Mouse (Mus musculus) embryonic facial prominence, embryonic 10.5 days (tissue): ENCODE data around the gene Gdf5. TPM values are rescaled to one million over a fixed set of nuclear protein-coding genes. Genes with fewer than 3 reads are reported as not detected.
"Not testable (repeated sequence)": the region's sequence is repeated elsewhere in the genome, so short reads cannot be mapped to it uniquely, and the experiment has no call there.

Experiments used
- DNase-seq: peaks from one replicate; pipeline ENCODE4 v3.0.0-alpha.2; 2017; ENCODE audit warnings: low spot score
- H3K27ac ChIP-seq: fragments of 300-500 bp; sonication (generic); replicated peaks from 2 replicates; pipeline ENCODE4 v1.5.1; 2016; ENCODE audit warnings: mild to moderate bottlenecking
- H3K27me3 ChIP-seq: fragments of 300-500 bp; sonication (generic); replicated peaks from 2 replicates; pipeline ENCODE4 v1.6.1; 2016; ENCODE audit warnings: low read depth, mild to moderate bottlenecking; ENCODE audit not compliant: poor library complexity, severe bottlenecking
- H3K36me3 ChIP-seq: fragments of 300-500 bp; sonication (generic); replicated peaks from 2 replicates; pipeline ENCODE4 v1.6.1; 2016; ENCODE audit warnings: mild to moderate bottlenecking, moderate library complexity
- H3K4me1 ChIP-seq: fragments of 300-500 bp; sonication (generic); 2 replicates; pipeline ENCODE4 v1.6.1; 2016
- H3K4me3 ChIP-seq: fragments of 300-500 bp; sonication (generic); 2 replicates; pipeline ENCODE4 v1.5.1; 2016; ENCODE audit warnings: mild to moderate bottlenecking, moderate library complexity
- H3K9me3 ChIP-seq: fragments of 300-500 bp; sonication (generic); 2 replicates; pipeline ENCODE4 v1.6.1; 2016; ENCODE audit warnings: mild to moderate bottlenecking
- WGBS: fragments of 180-500 bp; shearing (Covaris S2); methylation state at CpG from one replicate; pipeline ENCODE4 v1.1.7; 2016; 5-methylcytosine and 5-hydroxymethylcytosine counted together
- polyA plus RNA-seq: library from polyadenylated mRNA; unstranded; fragments of >200 nt; fragmentation: Nextera tagmentation; extraction: Ambion mirVana; gene quantifications from 2 replicates; pipeline ENCODE4 v1.2.1, GENCODE M21; 2016

The Gdf5 gene
- polyA plus RNA-seq, 1 experiment from 2014 or later, result 0.91 TPM

- Histone ChIP-seq H3K4me1 (peaks cover 37% of the 10 kb centered on the region), H3K27me3 (peaks cover 12% of the 10 kb centered on the region), H3K27ac (peak overlapping the region; percentile 24; the same call in 1 of the 2 replicates), H3K36me3 (no peaks in the 10 kb centered on the region), H3K9me3 (no peaks in the 10 kb centered on the region), H3K4me3 (no peak overlapping the region)
- WGBS, result 80% methylated on average over 7 of the region's 7 CpGs
- no peak for DNase-seq
Measured at GRCm38 (mm10) chr2:155939897-155940529, 5.2 kb downstream of the Gdf5 start.

GRCm38 (mm10) chr2:155929531-155930442 lies 15.4 kb downstream of the Gdf5 start, which contains the start of gene Uqcc1:
Gene Uqcc1, minus strand, starts transcription at chr2:155930310.
- H3K4me1 ChIP-seq, result peaks cover 18% of the 10 kb centered on the region
- no peaks in the 10 kb centered on the region for H3K27me3 ChIP-seq
- H3K27ac ChIP-seq, result peak within 1 kb of the TSS; percentile 92
- under 1% methylated on average over 38 of the region's 38 CpGs for WGBS
- no peaks in the 10 kb centered on the region for H3K9me3 ChIP-seq
- H3K36me3 ChIP-seq, result peaks cover 10% of the 10 kb centered on the region
- H3K4me3 ChIP-seq, result peak within 1 kb of the TSS; percentile 87
- DNase-seq, result peak; percentile 92

- Histone ChIP-seq H3K36me3 (peaks cover 20% of the 10 kb centered on the region), H3K4me3 (peak overlapping the region; percentile 87), H3K4me1 (peaks cover 18% of the 10 kb centered on the region), H3K9me3 (no peaks in the 10 kb centered on the region), H3K27ac (peak overlapping the region; percentile 92), H3K27me3 (no peaks in the 10 kb centered on the region)
- DNase-seq, result no peak
- 78% methylated on average over 7 of the region's 7 CpGs for WGBS
Measured at GRCm38 (mm10) chr2:155928711-155929345, 16.3 kb downstream of the Gdf5 start.

- H3K9me3 ChIP-seq, H3K27me3 ChIP-seq, H3K4me3 ChIP-seq, H3K27ac ChIP-seq, DNase-seq: not testable (repeated sequence)
- WGBS, result 95% methylated on average over 6 of the region's 6 CpGs
- peaks cover 12% of the 10 kb centered on the region for H3K4me1 ChIP-seq
- H3K36me3 ChIP-seq, result peaks cover 40% of the 10 kb centered on the region
Measured at GRCm38 (mm10) chr2:155925213-155925612, 20.0 kb downstream of the Gdf5 start.

- Histone ChIP-seq H3K27me3 (no peaks in the 10 kb centered on the region), H3K4me3 (no peak overlapping the region), H3K4me1 (no peaks in the 10 kb centered on the region), H3K9me3 (no peaks in the 10 kb centered on the region), H3K36me3 (peaks cover 56% of the 10 kb centered on the region), H3K27ac (no peak overlapping the region)
- no peak for DNase-seq
- WGBS, result 96% methylated on average over 7 of the region's 7 CpGs
Measured at GRCm38 (mm10) chr2:155923143-155923542, 22.0 kb downstream of the Gdf5 start.

- DNase-seq, result no peak
- peaks cover 80% of the 10 kb centered on the region for H3K36me3 ChIP-seq
- no peak overlapping the region for H3K27ac ChIP-seq
- 91% methylated on average over 6 of the region's 6 CpGs for WGBS
- no peak overlapping the region for H3K4me3 ChIP-seq
- no peaks in the 10 kb centered on the region for H3K27me3 ChIP-seq
- no peaks in the 10 kb centered on the region for H3K9me3 ChIP-seq
- no peaks in the 10 kb centered on the region for H3K4me1 ChIP-seq
Measured at GRCm38 (mm10) chr2:155914684-155915083, 30.5 kb downstream of the Gdf5 start.

- Histone ChIP-seq H3K36me3 (peaks cover 75% of the 10 kb centered on the region), H3K27me3 (no peaks in the 10 kb centered on the region), H3K27ac (no peak overlapping the region), H3K4me3 (no peak overlapping the region), H3K4me1 (no peaks in the 10 kb centered on the region), H3K9me3 (no peaks in the 10 kb centered on the region)
- 95% methylated on average over 6 of the region's 6 CpGs for WGBS
- DNase-seq, result no peak
Measured at GRCm38 (mm10) chr2:155903632-155904008, 41.5 kb downstream of the Gdf5 start.

- 87% methylated on average over 16 of the region's 16 CpGs for WGBS
- no peak overlapping the region for H3K4me3 ChIP-seq
- H3K9me3 ChIP-seq, result no peaks in the 10 kb centered on the region
- no peak overlapping the region for H3K27ac ChIP-seq
- DNase-seq, result no peak
- H3K36me3 ChIP-seq, result peaks cover 75% of the 10 kb centered on the region
- H3K4me1 ChIP-seq, result no peaks in the 10 kb centered on the region
- no peaks in the 10 kb centered on the region for H3K27me3 ChIP-seq
Measured at GRCm38 (mm10) chr2:155902989-155903631, 42.1 kb downstream of the Gdf5 start.

GRCm38 (mm10) chr2:155895046-155895735 lies 50.0 kb downstream of the Gdf5 start:
- H3K4me3 ChIP-seq, result no peak overlapping the region
- no peaks in the 10 kb centered on the region for H3K4me1 ChIP-seq
- no peak overlapping the region for H3K27ac ChIP-seq
- WGBS, result 92% methylated on average over 16 of the region's 16 CpGs
- peaks cover 81% of the 10 kb centered on the region for H3K36me3 ChIP-seq
- no peaks in the 10 kb centered on the region for H3K9me3 ChIP-seq
- no peaks in the 10 kb centered on the region for H3K27me3 ChIP-seq
- no peak for DNase-seq

GRCm38 (mm10) chr2:155894307-155895045 lies 50.7 kb downstream of the Gdf5 start:
- no peaks in the 10 kb centered on the region for H3K4me1 ChIP-seq
- no peak overlapping the region for H3K27ac ChIP-seq
- no peaks in the 10 kb centered on the region for H3K27me3 ChIP-seq
- peaks cover 77% of the 10 kb centered on the region for H3K36me3 ChIP-seq
- no peaks in the 10 kb centered on the region for H3K9me3 ChIP-seq
- no peak for DNase-seq
- no peak overlapping the region for H3K4me3 ChIP-seq
- WGBS, result 93% methylated on average over 13 of the region's 13 CpGs
